Mouse (Mus musculus) layer of hippocampus, postnatal 10 days (tissue): Measurements from ENCODE around the gene Pcp2. TPM values are rescaled to one million over a fixed set of nuclear protein-coding genes. Genes with fewer than 3 reads are reported as not detected.

Experiments used
- DNase-seq, 2 experiments: peaks; one replicate each; pipeline ENCODE4 v3.0.0; 2021; ENCODE audit warnings: low spot score in 2 of 2
- long read RNA-seq: library from polyadenylated mRNA; stranded (forward); transcript quantifications from one replicate; pipeline ENCODE4 v2.0.0, GENCODE M21; 2023
- total RNA-seq, 2 experiments: library from RNA; stranded (reverse); gene quantifications; 2 replicates each; pipeline ENCODE4 v1.2.3; 2021

The Pcp2 gene
- total RNA-seq: not detected
- long read RNA-seq, partial matches to known transcripts: 0 of 1 reads
- long read RNA-seq, other reads (novel, unspliced or antisense): 0 of 1 reads

- no peak for DNase-seq
Measured at GRCm38 (mm10) chr8:3625445-3625844, at the start of gene Pcp2. Gene Pcp2, minus strand, starts transcription at chr8:3625545.

- DNase-seq: no peak
Measured at GRCm38 (mm10) chr8:3674671-3675070, 49.3 kb upstream of the Pcp2 start.

- DNase-seq: peak; percentile 90 to 94
Measured at GRCm38 (mm10) chr8:3671980-3672491, 46.7 kb upstream of the Pcp2 start, which contains the start of gene Fcor. Gene Fcor, minus strand, starts transcription at chr8:3672362.

- no peak for DNase-seq
Measured at GRCm38 (mm10) chr8:3670388-3670787, 45.0 kb upstream of the Pcp2 start.

GRCm38 (mm10) chr8:3665507-3665906, 40.2 kb upstream of the Pcp2 start, which contains the start of gene Mcemp1:
Gene Mcemp1, plus strand, starts transcription at chr8:3665754.
- DNase-seq: no peak

- no peak for DNase-seq
Measured at GRCm38 (mm10) chr8:3664405-3664804, 39.1 kb upstream of the Pcp2 start.

- DNase-seq: no peak
Measured at GRCm38 (mm10) chr8:3660889-3661288, 35.5 kb upstream of the Pcp2 start.

GRCm38 (mm10) chr8:3656725-3657381, 31.5 kb upstream of the Pcp2 start:
- peak in 1 of 2 experiments; percentile 21 for DNase-seq

GRCm38 (mm10) chr8:3655526-3655925, 30.2 kb upstream of the Pcp2 start, which contains the start of gene Retn:
Gene Retn, plus strand, starts transcription at chr8:3655770.
- no peak for DNase-seq

GRCm38 (mm10) chr8:3654726-3655508, 29.6 kb upstream of the Pcp2 start:
- DNase-seq: no peak

GRCm38 (mm10) chr8:3652845-3653244, 27.5 kb upstream of the Pcp2 start:
- DNase-seq: no peak

GRCm38 (mm10) chr8:3648990-3649389, 23.6 kb upstream of the Pcp2 start:
- no peak for DNase-seq

GRCm38 (mm10) chr8:3648268-3648667, 22.9 kb upstream of the Pcp2 start:
- DNase-seq: no peak

GRCm38 (mm10) chr8:3647561-3647960, 22.2 kb upstream of the Pcp2 start:
- DNase-seq: no peak

- DNase-seq: no peak
Measured at GRCm38 (mm10) chr8:3646824-3647531, 21.6 kb upstream of the Pcp2 start.

- peak; percentile 25 to 32 for DNase-seq
Measured at GRCm38 (mm10) chr8:3645804-3646203, 20.5 kb upstream of the Pcp2 start.

- DNase-seq: no peak
Measured at GRCm38 (mm10) chr8:3631478-3631875, 6.1 kb upstream of the Pcp2 start.

- DNase-seq: peak; percentile 53 to 68
Measured at GRCm38 (mm10) chr8:3630647-3631477, 5.5 kb upstream of the Pcp2 start, which contains the start of gene Stxbp2. Gene Stxbp2, plus strand, starts transcription at chr8:3630955.

GRCm38 (mm10) chr8:3628014-3628413, 2.7 kb upstream of the Pcp2 start:
- no peak for DNase-seq

GRCm38 (mm10) chr8:3626971-3627370, 1.6 kb upstream of the Pcp2 start:
- no peak for DNase-seq
